Mouse (Mus musculus) MEL (cell line): Measurements from ENCODE around the gene Scamp1. TPM values are rescaled to one million over a fixed set of nuclear protein-coding genes. Genes with fewer than 3 reads are reported as not detected.

Source experiments
- DNase-seq: peaks from one replicate; pipeline ENCODE4 v3.0.0; 2011; ENCODE audit warnings: low read depth, low spot score
- H3K27ac ChIP-seq: 2 replicates; pipeline ENCODE4 v1.5.1; 2012; ENCODE audit warnings: low read depth, mild to moderate bottlenecking, control low read depth, low read length, moderate library complexity; ENCODE audit not compliant: control insufficient read depth
- H3K27me3 ChIP-seq, 2 experiments: fragments of 150-350 bp in 1 of 2; sonication (generic) in 1 of 2; 2 replicates each; pipeline ENCODE4 v1.6.1; 2012; ENCODE audit warnings: low read length in 2 of 2, mild to moderate bottlenecking in 2 of 2, improper control_type of control experiment in 1 of 2, moderate library complexity in 1 of 2; ENCODE audit not compliant: insufficient read depth in 2 of 2, control insufficient read depth in 1 of 2
- H3K36me3 ChIP-seq, 2 experiments: 2 replicates each; pipeline ENCODE4 v1.6.1; 2012 to 2014; ENCODE audit warnings: low read length in 2 of 2, improper control_type of control experiment in 1 of 2, inconsistent platforms in 1 of 2, mild to moderate bottlenecking in 1 of 2; ENCODE audit not compliant: insufficient read depth in 2 of 2, control insufficient read depth in 1 of 2
- H3K4me1 ChIP-seq, 2 experiments: fragments of 150-350 bp in 1 of 2; sonication (generic) in 1 of 2; 2 replicates each; pipeline ENCODE4 v1.6.1; 2012; ENCODE audit warnings: low read length in 2 of 2, improper control_type of control experiment in 1 of 2, mild to moderate bottlenecking in 1 of 2; ENCODE audit not compliant: insufficient read depth in 2 of 2, control insufficient read depth in 1 of 2
- H3K4me3 ChIP-seq, 2 experiments: fragments of 150-350 bp in 1 of 2; sonication (generic) in 1 of 2; 2 replicates each; pipeline ENCODE4 v1.5.1; 2012; ENCODE audit warnings: low read depth in 2 of 2, low read length in 2 of 2, mild to moderate bottlenecking in 2 of 2, moderate library complexity in 2 of 2, control low read depth in 1 of 2, improper control_type of control experiment in 1 of 2; ENCODE audit not compliant: control insufficient read depth in 1 of 2, insufficient read depth in 1 of 2
- H3K79me2 ChIP-seq: 2 replicates; pipeline ENCODE4 v1.6.1; 2012; ENCODE audit warnings: mild to moderate bottlenecking, low read length, moderate library complexity; ENCODE audit not compliant: control insufficient read depth, poor library complexity, insufficient read depth
- H3K9ac ChIP-seq: 2 replicates; pipeline ENCODE4 v1.6.1; 2012; ENCODE audit warnings: low read depth, mild to moderate bottlenecking, control low read depth, low read length, moderate library complexity; ENCODE audit not compliant: control insufficient read depth, poor library complexity, severe bottlenecking
- H3K9me3 ChIP-seq: fragments of 150-350 bp; sonication (generic); replicated peaks from 2 replicates; pipeline ENCODE4 v1.6.1; 2012; ENCODE audit warnings: mild to moderate bottlenecking, low read length, improper control_type of control experiment, moderate library complexity; ENCODE audit not compliant: insufficient read depth
- CHD1 ChIP-seq: IDR thresholded peaks from 2 replicates; pipeline ENCODE4 v1.6.1; 2012; ENCODE audit warnings: low read depth, mild to moderate bottlenecking, inconsistent platforms, low read length, improper control_type of control experiment
- CHD2 ChIP-seq: IDR thresholded peaks from 2 replicates; pipeline ENCODE4 v1.6.1; 2011; ENCODE audit warnings: low read length, improper control_type of control experiment
- CTCF ChIP-seq, 3 experiments: IDR thresholded peaks in 2 of 3; conservative IDR thresholded peaks in 1 of 3; 2 replicates each; pipeline ENCODE4 v1.5.1; 2011 to 2012; ENCODE audit warnings: low read length in 3 of 3, low read depth in 2 of 3, mild to moderate bottlenecking in 2 of 3, improper control_type of control experiment in 1 of 3, inconsistent platforms in 1 of 3, mixed read lengths in 1 of 3, moderate library complexity in 1 of 3; ENCODE audit not compliant: control insufficient read depth in 1 of 3, insufficient read depth in 1 of 3, poor library complexity in 1 of 3, severe bottlenecking in 1 of 3
- EP300 ChIP-seq, 2 experiments: IDR thresholded peaks; 2 replicates each; pipeline ENCODE4 v1.6.1; 2011; ENCODE audit warnings: improper control_type of control experiment in 2 of 2, low read length in 2 of 2, low read depth in 1 of 2, mild to moderate bottlenecking in 1 of 2
- ETS1 ChIP-seq: IDR thresholded peaks from 2 replicates; pipeline ENCODE4 v1.6.1; 2012; ENCODE audit warnings: low read depth, mild to moderate bottlenecking, inconsistent platforms, low read length, improper control_type of control experiment, moderate library complexity
- GABPA ChIP-seq: IDR thresholded peaks from 2 replicates; pipeline ENCODE4 v1.6.1; 2012; ENCODE audit warnings: low read depth, mild to moderate bottlenecking, inconsistent platforms, low read length, improper control_type of control experiment, moderate library complexity
- GATA1 ChIP-seq: IDR thresholded peaks from 2 replicates; pipeline ENCODE4 v1.6.1; 2011; ENCODE audit warnings: low read depth, low read length, improper control_type of control experiment
- HCFC1 ChIP-seq: IDR thresholded peaks from 2 replicates; pipeline ENCODE4 v1.6.1; 2012; ENCODE audit warnings: low read depth, mild to moderate bottlenecking, inconsistent platforms, low read length, improper control_type of control experiment, moderate library complexity
- KAT2A ChIP-seq: conservative IDR thresholded peaks from 2 replicates; pipeline ENCODE4 v1.6.1; 2012; ENCODE audit warnings: low read depth, low read length, improper control_type of control experiment, inconsistent platforms
- MAX ChIP-seq: IDR thresholded peaks from 2 replicates; pipeline ENCODE4 v1.6.1; 2011; ENCODE audit warnings: low read length, improper control_type of control experiment
- MAZ ChIP-seq: IDR thresholded peaks from 2 replicates; pipeline ENCODE4 v1.6.1; 2012; ENCODE audit warnings: low read depth, mild to moderate bottlenecking, inconsistent platforms, low read length, improper control_type of control experiment
- MEF2A ChIP-seq: IDR thresholded peaks from 2 replicates; pipeline ENCODE4 v1.6.1; 2014; ENCODE audit warnings: low read depth, mild to moderate bottlenecking, inconsistent platforms, low read length, improper control_type of control experiment; ENCODE audit not compliant: poor library complexity, insufficient replicate concordance, severe bottlenecking; ENCODE audit errors: extremely low read depth
- MXI1 ChIP-seq: IDR thresholded peaks from 2 replicates; pipeline ENCODE4 v1.6.1; 2011; ENCODE audit warnings: mild to moderate bottlenecking, low read depth, low read length, improper control_type of control experiment
- MYB ChIP-seq: IDR thresholded peaks from 2 replicates; pipeline ENCODE4 v1.6.1; 2011; ENCODE audit warnings: mild to moderate bottlenecking, low read depth, low read length, improper control_type of control experiment
- MYC ChIP-seq: IDR thresholded peaks from 2 replicates; pipeline ENCODE4 v1.6.1; 2011; ENCODE audit warnings: low read depth, mild to moderate bottlenecking, low read length, improper control_type of control experiment, moderate library complexity
- NELFE ChIP-seq: IDR thresholded peaks from 2 replicates; pipeline ENCODE4 v1.6.1; 2011; ENCODE audit warnings: low read depth, low read length, improper control_type of control experiment
- NRF1 ChIP-seq: IDR thresholded peaks from 2 replicates; pipeline ENCODE4 v1.6.1; 2014; ENCODE audit warnings: low read depth, mild to moderate bottlenecking, inconsistent platforms, low read length, improper control_type of control experiment, moderate library complexity; ENCODE audit not compliant: poor library complexity, insufficient read depth, severe bottlenecking
- POLR2A ChIP-seq, 2 experiments: IDR thresholded peaks; 2 replicates each; pipeline ENCODE4 v1.6.1; 2011 to 2012; ENCODE audit warnings: low read length in 2 of 2, mild to moderate bottlenecking in 2 of 2, control low read depth in 1 of 2, improper control_type of control experiment in 1 of 2, low read depth in 1 of 2, moderate library complexity in 1 of 2; ENCODE audit not compliant: control insufficient read depth in 1 of 2, insufficient read depth in 1 of 2, poor library complexity in 1 of 2
- RAD21 ChIP-seq: IDR thresholded peaks from 2 replicates; pipeline ENCODE4 v1.6.1; 2011; ENCODE audit warnings: mild to moderate bottlenecking, low read depth, low read length, improper control_type of control experiment
- RCOR1 ChIP-seq: IDR thresholded peaks from 2 replicates; pipeline ENCODE4 v1.6.1; 2012; ENCODE audit warnings: low read depth, mild to moderate bottlenecking, inconsistent platforms, low read length, improper control_type of control experiment
- SMC3 ChIP-seq: IDR thresholded peaks from 2 replicates; pipeline ENCODE4 v1.6.1; 2011; ENCODE audit warnings: low read depth, low read length, improper control_type of control experiment
- TBP ChIP-seq: IDR thresholded peaks from 2 replicates; pipeline ENCODE4 v1.8.0; 2011; ENCODE audit warnings: low read depth, low read length, improper control_type of control experiment
- USF1 ChIP-seq: IDR thresholded peaks from 2 replicates; pipeline ENCODE4 v1.6.1; 2014; ENCODE audit warnings: low read depth, mild to moderate bottlenecking, inconsistent platforms, low read length, improper control_type of control experiment, moderate library complexity
- ZMIZ1 ChIP-seq: IDR thresholded peaks from 2 replicates; pipeline ENCODE4 v1.6.1; 2012; ENCODE audit warnings: low read depth, mild to moderate bottlenecking, inconsistent platforms, low read length, improper control_type of control experiment, moderate library complexity
- polyA plus RNA-seq, 2 experiments: library from polyadenylated mRNA; stranded (reverse) in 1 of 2; unstranded in 1 of 2; fragments of >175 nt in 1 of 2; fragments of >200 nt in 1 of 2; gene quantifications; 2 replicates each; pipeline versions ENCODE4 v1.2.1 to v1.2.4; 2012; ENCODE audit warnings: low replicate concordance in 2 of 2, low read depth in 1 of 2; ENCODE audit not compliant: insufficient read length in 2 of 2, insufficient read depth in 1 of 2, missing spikeins in 1 of 2
- total RNA-seq: library from RNA; depleted of rRNA; stranded (reverse); fragments of 300-350 nt; gene quantifications from 2 replicates; pipeline ENCODE4 v1.2.3, GENCODE M21; 2012

The Scamp1 gene
- total and polyA plus RNA-seq, 3 experiments = 0.03 TPM; not detected in 2

DNA sequence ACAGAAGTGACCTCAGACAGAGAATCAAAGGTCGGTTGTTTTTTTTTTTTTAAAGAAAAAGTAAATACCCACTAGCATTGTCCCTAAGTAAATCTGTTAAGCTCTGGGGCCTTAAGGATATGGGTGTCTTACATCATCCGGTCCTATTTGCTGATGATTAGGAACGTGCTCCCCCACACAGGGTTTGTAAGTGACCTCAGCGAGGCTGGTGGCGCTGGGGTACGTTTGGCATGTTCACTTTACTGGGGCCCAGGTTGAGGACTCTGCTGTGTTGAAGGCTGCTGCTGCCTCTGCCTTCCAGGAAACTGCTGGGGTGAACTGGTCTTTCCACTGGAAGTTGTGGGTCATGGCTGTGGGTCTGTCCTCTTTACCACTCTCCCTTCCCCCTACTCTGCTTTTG, 121.2 kb downstream of the Scamp1 start:
- peaks cover 0 to 1% of the 10 kb centered on the region in 2 experiments; a peak in 1 of 4 replicates for H3K27me3 ChIP-seq
- H3K36me3 ChIP-seq = no peaks in the 10 kb centered on the region
- no peaks in the 10 kb centered on the region; a peak in 1 of 4 replicates for H3K4me1 ChIP-seq
- no peaks in the 10 kb centered on the region for H3K9me3 ChIP-seq
- no peak overlapping the region for H3K27ac ChIP-seq
- H3K9ac ChIP-seq = no peak overlapping the region
- H3K79me2 ChIP-seq = no peaks in the 10 kb centered on the region
- DNase-seq = no peak
- H3K4me3 ChIP-seq = no peak overlapping the region
- no peak for TF ChIP-seq CHD1
- TF ChIP-seq CHD2 = no peak
- no peak for TF ChIP-seq CTCF (IDR thresholded peaks at IDR 0.05 in 2 of 3, conservative IDR thresholded peaks at IDR 0.05 in 1 of 3; ENCODE audit: control insufficient read depth in 1 of 3, insufficient read depth in 1 of 3, low read depth in 2 of 3, low read length in 3 of 3, poor library complexity in 1 of 3, severe bottlenecking in 1 of 3)
- no peak for TF ChIP-seq MYB
- TF ChIP-seq MEF2A = no peak
- TF ChIP-seq MXI1 = no peak
- no peak for TF ChIP-seq MYC
- TF ChIP-seq ETS1 = no peak
- no peak for TF ChIP-seq GABPA
- TF ChIP-seq EP300 (IDR thresholded peaks at IDR 0.05; ENCODE audit: low read depth in 1 of 2, low read length in 2 of 2) = no peak
- TF ChIP-seq RCOR1 = no peak
- TF ChIP-seq SMC3 = no peak
- no peak for TF ChIP-seq RAD21
- TF ChIP-seq NELFE = no peak
- no peak for TF ChIP-seq MAZ
- TF ChIP-seq POLR2A (IDR thresholded peaks at IDR 0.05; ENCODE audit: control insufficient read depth in 1 of 2, insufficient read depth in 1 of 2, low read depth in 1 of 2, low read length in 2 of 2, poor library complexity in 1 of 2) = no peak
- TF ChIP-seq MAX = no peak

- no peak for DNase-seq
- H3K79me2 ChIP-seq = no peaks in the 10 kb centered on the region
- H3K9me3 ChIP-seq = no peaks in the 10 kb centered on the region
- no peak for TF ChIP-seq TBP
- no peak for TF ChIP-seq MYC
- no peak for TF ChIP-seq USF1
- no peak for TF ChIP-seq GATA1
- no peak for TF ChIP-seq ZMIZ1
- no peak for TF ChIP-seq NRF1
- TF ChIP-seq HCFC1 = no peak
- TF ChIP-seq KAT2A = no peak
- no peaks in the 10 kb centered on the region for H3K36me3 ChIP-seq
- peaks cover 0 to 1% of the 10 kb centered on the region in 2 experiments; a peak in 1 of 4 replicates for H3K27me3 ChIP-seq
- no peaks in the 10 kb centered on the region; a peak in 1 of 4 replicates for H3K4me1 ChIP-seq
- H3K27ac ChIP-seq = no peak overlapping the region
- no peak overlapping the region for H3K4me3 ChIP-seq
- H3K9ac ChIP-seq = no peak overlapping the region
These were observed 126.0 kb downstream of the Scamp1 start for GRCm38 (mm10) chr13:94159478-94160220.
